Comparison of ENCODE assay signal across 16 mouse cellular contexts in genomic region chr2:160622646-160623045, GRCm38 (mm10). TPM values are rescaled to one million over a fixed set of nuclear protein-coding genes. Genes with fewer than 3 reads are reported as not detected.
DNase-seq lines count a peak whose midpoint lies in the region; ATAC-seq and TF ChIP-seq lines count a peak whose summit lies in the region.
"Had no signal": no experiment of that assay in that cellular context is flagged by ENCODE, and none has a peak within 500 bp of the region (broad histone marks: within the 10 kb centered on the region; RNA-seq: fewer than 3 reads in every experiment).

No protein-coding gene starts in this region.

- no peaks in the 10 kb centered on the region for H3K27me3 ChIP-seq in kidney, embryonic 14.5 days (ENCODE audit: control insufficient read depth, insufficient read depth, low read length)
- no peaks in the 10 kb centered on the region for H3K27me3 ChIP-seq in lung, embryonic 16.5 days (ENCODE audit: control insufficient read depth, insufficient read depth, low read depth, low read length)
- no peaks in the 10 kb centered on the region for H3K27me3 ChIP-seq in stomach, postnatal 0 days (ENCODE audit: control insufficient read depth, insufficient read depth, low read length)
- H3K27me3 ChIP-seq: forebrain, embryonic 15.5 days; neural tube, embryonic 15.5 days had no signal

- ATAC-seq in kidney, embryonic 14.5 days (ENCODE audit: low FRiP score, low TSS enrichment) = no peak
- ATAC-seq in lung, embryonic 16.5 days (ENCODE audit: low read depth) = no peak
- no peak for ATAC-seq in stomach, postnatal 0 days (ENCODE audit: low FRiP score, low TSS enrichment)

- H3K9me3 ChIP-seq in kidney, embryonic 14.5 days (ENCODE audit: control insufficient read depth, low read length) = no peaks in the 10 kb centered on the region
- no peaks in the 10 kb centered on the region for H3K9me3 ChIP-seq in lung, embryonic 16.5 days (ENCODE audit: control insufficient read depth, low read length)
- H3K9me3 ChIP-seq in stomach, postnatal 0 days (ENCODE audit: control insufficient read depth, low read length) = no peaks in the 10 kb centered on the region
- H3K9me3 ChIP-seq: forebrain, embryonic 15.5 days; liver, embryonic 15.5 days; neural tube, embryonic 15.5 days had no signal

- H3K36me3 ChIP-seq in kidney, embryonic 14.5 days (ENCODE audit: control insufficient read depth, insufficient read depth, low read length) = no peaks in the 10 kb centered on the region
- no peaks in the 10 kb centered on the region for H3K36me3 ChIP-seq in lung, embryonic 16.5 days (ENCODE audit: control insufficient read depth, insufficient read depth, low read length)
- no peaks in the 10 kb centered on the region for H3K36me3 ChIP-seq in stomach, postnatal 0 days (ENCODE audit: control insufficient read depth, insufficient read depth, low read length)
- H3K36me3 ChIP-seq: forebrain, embryonic 15.5 days; liver, embryonic 15.5 days; neural tube, embryonic 15.5 days had no signal

- intact Hi-C loops in heart, postnatal 10 days (cut with DNase I) = loop anchor here (1.0 kb wide), 1 partner anchor 23 kb away; the partner anchor contains the start of gene Top1

- peak; percentile 88 for DNase-seq in heart, adult 11 months
- no peak for DNase-seq in heart, postnatal 10 days
- no peak for DNase-seq in kidney, postnatal 25 days
- no peak for DNase-seq in lung, adult 18-20 months
- DNase-seq in stomach, postnatal 0 days (ENCODE audit: low spot score) = no peak
- no peak for DNase-seq in right cerebral cortex, postnatal 36 days (ENCODE audit: low spot score in 2 of 2)
- DNase-seq: adrenal gland, postnatal 14 days; cerebellum, adult 9-11 months; retina, postnatal 1 day; spleen, adult 18-20 months; thymus, postnatal 4 days had no signal

- no peak overlapping the region for H3K9ac ChIP-seq in kidney, embryonic 14.5 days (ENCODE audit: low read depth, low read length)
- no peak overlapping the region for H3K9ac ChIP-seq in lung, embryonic 16.5 days (ENCODE audit: low read length)
- no peak overlapping the region for H3K9ac ChIP-seq in stomach, postnatal 0 days (ENCODE audit: low read length)
- H3K9ac ChIP-seq: forebrain, embryonic 15.5 days; liver, embryonic 15.5 days; neural tube, embryonic 15.5 days had no signal

- peaks cover 7% of the 10 kb centered on the region; the same call in 1 of the 2 replicates for H3K4me1 ChIP-seq in kidney, embryonic 14.5 days (ENCODE audit: control insufficient read depth, insufficient read depth, low read length)
- H3K4me1 ChIP-seq in lung, embryonic 16.5 days (replicated peaks; ENCODE audit: control insufficient read depth, insufficient read depth, low read length) = peaks cover 33% of the 10 kb centered on the region
- H3K4me1 ChIP-seq in stomach, postnatal 0 days (replicated peaks; ENCODE audit: control insufficient read depth, insufficient read depth) = 0 out of 2 replicates have a peak, but pooled peaks cover 8% of the 10 kb centered on the region

- H3K4me2 ChIP-seq in kidney, embryonic 14.5 days (replicated peaks; ENCODE audit: low read depth, low read length) = no peak overlapping the region
- 0 out of 2 replicates have a peak overlapping the region, but pooled peaks have one; percentile 31 for H3K4me2 ChIP-seq in lung, embryonic 16.5 days (ENCODE audit: low read depth, low read length)
- no peak overlapping the region for H3K4me2 ChIP-seq in stomach, postnatal 0 days (replicated peaks; ENCODE audit: low read depth)
- H3K4me2 ChIP-seq: forebrain, embryonic 15.5 days; liver, embryonic 15.5 days; neural tube, embryonic 15.5 days had no signal

- no peak for TF ChIP-seq CTCF in stomach, postnatal 0 days (IDR thresholded peaks at IDR 0.05; ENCODE audit: low read depth)

- no peak overlapping the region for H3K4me3 ChIP-seq in kidney, embryonic 14.5 days (ENCODE audit: low read length)
- no peak overlapping the region for H3K4me3 ChIP-seq in lung, embryonic 16.5 days (ENCODE audit: low read length)
- H3K4me3 ChIP-seq in stomach, postnatal 0 days (ENCODE audit: low read depth, low read length) = no peak overlapping the region
- H3K4me3 ChIP-seq: forebrain, embryonic 15.5 days; liver, embryonic 15.5 days; neural tube, embryonic 15.5 days had no signal

- TF ChIP-seq EP300 in stomach, postnatal 0 days (optimal IDR thresholded peaks at IDR 0.05) = no peak

- 87% methylated on average over 3 of the region's 3 CpGs for WGBS in kidney, embryonic 14.5 days
- 80% methylated on average over 3 of the region's 3 CpGs for WGBS in lung, embryonic 16.5 days
- 72% methylated on average over 3 of the region's 3 CpGs for WGBS in stomach, postnatal 0 days

- 0 out of 2 replicates have a peak overlapping the region, but pooled peaks have one; percentile 55 for H3K27ac ChIP-seq in kidney, embryonic 14.5 days (ENCODE audit: low read depth, low read length)
- H3K27ac ChIP-seq in lung, embryonic 16.5 days (ENCODE audit: low read length) = peak overlapping the region; percentile 64; the same call in 1 of the 2 replicates
- peak overlapping the region; percentile 85 for H3K27ac ChIP-seq in stomach, postnatal 0 days (replicated peaks)

RNA-seq across cellular contexts. Expression of gene Top1, which starts 23.0 kb away (rescaled TPM):
- total RNA-seq in heart, postnatal 10 days (2021) = 10 to 100 TPM; 53.1 to 65.1 TPM
- polyA plus RNA-seq in kidney, embryonic 14.5 days (2014; fragmentation: Nextera tagmentation; extraction: Ambion mirVana) = 108 and 120 TPM in 2 replicates
- polyA plus RNA-seq in lung, embryonic 16.5 days (2015; fragmentation: Nextera tagmentation; extraction: Ambion mirVana) = 66.4 and 72.5 TPM in 2 replicates
- polyA plus RNA-seq in stomach, postnatal 0 days (2015; fragmentation: Nextera tagmentation; extraction: Ambion mirVana) = 29.7 and 30.6 TPM in 2 replicates
